ENCODE assay signal across 8 mouse cellular contexts in the genomic region with DNA sequence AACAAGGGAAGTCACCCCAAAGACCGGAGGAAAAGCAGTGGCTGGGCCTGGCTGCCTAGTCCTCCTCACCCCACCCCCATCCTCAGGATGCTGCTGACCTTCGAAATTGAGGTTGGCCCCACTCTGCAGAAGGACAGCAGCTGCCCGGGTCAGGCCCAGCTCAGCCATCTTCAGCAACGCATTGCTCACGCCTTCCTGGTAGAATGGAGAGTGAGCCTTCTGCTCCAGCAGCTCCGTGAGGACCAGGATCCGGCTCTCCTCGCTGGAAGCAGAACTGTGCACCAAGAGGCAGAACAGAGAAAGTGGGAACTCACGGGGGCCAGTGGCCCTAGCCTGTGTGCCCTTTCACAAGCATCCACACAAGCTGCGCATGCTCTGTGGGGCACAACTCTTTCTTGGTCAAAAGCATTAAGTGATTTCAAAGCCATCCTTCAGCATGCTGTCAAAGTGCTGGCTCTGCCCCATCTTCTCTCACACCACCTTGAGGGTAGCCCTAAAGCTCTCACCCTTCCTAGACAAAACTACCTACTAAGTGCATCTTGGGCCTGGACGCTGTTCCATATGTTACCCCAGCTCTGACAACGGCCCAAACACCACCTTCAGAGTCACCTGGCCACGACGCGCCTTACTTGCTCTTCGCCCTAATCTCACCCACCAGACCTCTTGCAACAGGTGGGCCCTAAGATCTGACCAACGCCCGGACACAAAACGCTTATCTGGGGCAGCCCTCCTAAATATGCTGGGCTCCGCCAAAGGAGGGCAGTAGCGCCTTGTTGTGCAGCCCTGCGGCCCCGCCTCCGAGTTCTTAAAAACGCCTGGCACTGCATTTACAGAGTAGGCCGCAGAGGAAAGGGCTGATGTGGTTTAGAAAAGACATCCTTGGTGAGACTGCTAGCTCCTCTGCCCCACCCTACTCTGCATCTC. TPM values are rescaled to one million over a fixed set of nuclear protein-coding genes. Genes with fewer than 3 reads are reported as not detected.
DNase-seq lines count a peak whose midpoint lies in the region; ATAC-seq and TF ChIP-seq lines count a peak whose summit lies in the region.

No protein-coding gene starts in this region.

- no peaks in the 10 kb centered on the region for H3K27me3 ChIP-seq in intestine, postnatal 0 days (replicated peaks; ENCODE audit: control insufficient read depth, insufficient read depth, low read length)
- H3K27me3 ChIP-seq in midbrain, embryonic 15.5 days (replicated peaks) = no peaks in the 10 kb centered on the region
- H3K27me3 ChIP-seq in stomach, embryonic 16.5 days (ENCODE audit: control insufficient read depth, insufficient read depth, low read length) = no peaks in the 10 kb centered on the region

- DNase-seq in gastrocnemius, postnatal 10 days = peak; percentile 45
- DNase-seq in gastrocnemius, postnatal 36 days = no peak
- DNase-seq in frontal cortex, postnatal 14 days (ENCODE audit: low spot score in 2 of 2) = peak; percentile 40 to 45
- DNase-seq in liver = peak; percentile 90

- H3K27ac ChIP-seq in bone marrow macrophage, adult 2 months (ENCODE audit: insufficient read depth, low read depth, low read length) = peak overlapping the region; percentile 46
- peak overlapping the region; percentile 54 for H3K27ac ChIP-seq in intestine, postnatal 0 days (ENCODE audit: low read depth, low read length)
- peak overlapping the region; percentile 73 for H3K27ac ChIP-seq in midbrain, embryonic 15.5 days
- H3K27ac ChIP-seq in stomach, embryonic 16.5 days (ENCODE audit: low read length) = peak overlapping the region; percentile 71

- 30% methylated on average over 26 of the region's 26 CpGs for WGBS in intestine, postnatal 0 days
- 36% methylated on average over 26 of the region's 26 CpGs for WGBS in midbrain, embryonic 15.5 days
- WGBS in stomach, embryonic 16.5 days = 29% methylated on average over 26 of the region's 26 CpGs

- peak overlapping the region; percentile 96 for H3K4me2 ChIP-seq in intestine, postnatal 0 days (replicated peaks; ENCODE audit: low read depth)
- peak overlapping the region; percentile 95 for H3K4me2 ChIP-seq in midbrain, embryonic 15.5 days
- peak overlapping the region; percentile 94 for H3K4me2 ChIP-seq in stomach, embryonic 16.5 days (ENCODE audit: low read depth, low read length)

- no peak for TF ChIP-seq POLR2A in bone marrow macrophage, adult 2 months (IDR thresholded peaks at IDR 0.05; ENCODE audit: borderline replicate concordance, low read depth, low read length)

- H3K9ac ChIP-seq in intestine, postnatal 0 days (ENCODE audit: low read depth, low read length) = peak overlapping the region; percentile 78
- H3K9ac ChIP-seq in midbrain, embryonic 15.5 days = peak overlapping the region; percentile 95
- H3K9ac ChIP-seq in stomach, embryonic 16.5 days (ENCODE audit: low read length) = peak overlapping the region; percentile 89

- no peak for ATAC-seq in intestine, postnatal 0 days
- no peak; the same call in 1 of the 2 replicates for ATAC-seq in midbrain, embryonic 15.5 days (replicated peaks)
- no peak for ATAC-seq in stomach, embryonic 16.5 days (ENCODE audit: insufficient read depth, low FRiP score)

- no peaks in the 10 kb centered on the region for H3K9me3 ChIP-seq in intestine, postnatal 0 days (ENCODE audit: control insufficient read depth)
- no peaks in the 10 kb centered on the region for H3K9me3 ChIP-seq in midbrain, embryonic 15.5 days
- no peaks in the 10 kb centered on the region for H3K9me3 ChIP-seq in stomach, embryonic 16.5 days (replicated peaks; ENCODE audit: control insufficient read depth, low read length)

- H3K36me3 ChIP-seq in intestine, postnatal 0 days (ENCODE audit: control insufficient read depth, insufficient read depth) = peaks cover 45% of the 10 kb centered on the region
- peaks cover 14% of the 10 kb centered on the region for H3K36me3 ChIP-seq in midbrain, embryonic 15.5 days (replicated peaks)
- peaks cover 26% of the 10 kb centered on the region for H3K36me3 ChIP-seq in stomach, embryonic 16.5 days (ENCODE audit: control insufficient read depth, insufficient read depth, low read length)

- peak overlapping the region; percentile 92 for H3K4me3 ChIP-seq in bone marrow macrophage, adult 2 months (ENCODE audit: insufficient read depth, low read length)
- H3K4me3 ChIP-seq in intestine, postnatal 0 days (ENCODE audit: low read depth, low read length) = peak overlapping the region; percentile 98
- peak overlapping the region; percentile 95 for H3K4me3 ChIP-seq in midbrain, embryonic 15.5 days
- H3K4me3 ChIP-seq in stomach, embryonic 16.5 days (replicated peaks; ENCODE audit: low read length) = peak overlapping the region; percentile 98

- TF ChIP-seq CTCF in bone marrow macrophage, adult 2 months (IDR thresholded peaks at IDR 0.05; ENCODE audit: low read depth, low read length) = no peak
- TF ChIP-seq CTCF in intestine, postnatal 0 days (IDR thresholded peaks at IDR 0.05; ENCODE audit: low read depth) = peak; percentile 55

- intact Hi-C loops in gastrocnemius, postnatal 36 days (cut with DNase I) = loop anchor here (5.0 kb wide), 1 partner anchor 105 kb away; no protein-coding TSS in a partner anchor

- peaks cover 12% of the 10 kb centered on the region for H3K4me1 ChIP-seq in bone marrow macrophage, adult 2 months (ENCODE audit: control insufficient read depth, insufficient read depth, low read length)
- H3K4me1 ChIP-seq in intestine, postnatal 0 days (replicated peaks; ENCODE audit: control insufficient read depth, insufficient read depth, low read length) = 0 out of 2 replicates have a peak, but pooled peaks cover 5% of the 10 kb centered on the region
- peaks cover 17% of the 10 kb centered on the region for H3K4me1 ChIP-seq in midbrain, embryonic 15.5 days
- H3K4me1 ChIP-seq in stomach, embryonic 16.5 days (ENCODE audit: control insufficient read depth, insufficient read depth, low read length) = peaks cover 26% of the 10 kb centered on the region

RNA-seq across cellular contexts. Expression of gene Asb6, which starts 3.0 kb away (rescaled TPM):
- 1 to 10 TPM; 8.9 to 9.0 TPM for total RNA-seq in gastrocnemius, postnatal 10 days (2021)
- total RNA-seq in gastrocnemius, postnatal 36 days (2021) = 1 to 10 TPM; 6.6 to 7.6 TPM
- 19.2 and 19.6 TPM in 2 replicates for polyA plus RNA-seq in bone marrow macrophage, adult 2 months (2012; ENCODE audit: insufficient read depth, insufficient read length, missing spikeins)
- polyA plus RNA-seq in intestine, postnatal 0 days (2015; fragmentation: Nextera tagmentation; extraction: Ambion mirVana) = 12.9 and 13.0 TPM in 2 replicates
- 44.9 and 47.5 TPM in 2 replicates for polyA plus RNA-seq in midbrain, embryonic 15.5 days (2015; fragmentation: Nextera tagmentation; extraction: Ambion mirVana)
- polyA plus RNA-seq in stomach, embryonic 16.5 days (2015; fragmentation: Nextera tagmentation; extraction: Ambion mirVana) = 28.0 and 30.0 TPM in 2 replicates

RNA-seq across cellular contexts. Expression of gene Prrx2, which starts 7.7 kb away (rescaled TPM):
- total RNA-seq in gastrocnemius, postnatal 10 days (2021) = 1 to 10 TPM; 4.3 to 4.8 TPM
- total RNA-seq in gastrocnemius, postnatal 36 days (2021) = 1 to 10 TPM; 1.9 to 2.4 TPM
- polyA plus RNA-seq in bone marrow macrophage, adult 2 months (2012; ENCODE audit: insufficient read depth, insufficient read length, missing spikeins) = 0.63 TPM in 1 of 2 replicates, not detected in the other
- 0.64 and 0.74 TPM in 2 replicates for polyA plus RNA-seq in intestine, postnatal 0 days (2015; fragmentation: Nextera tagmentation; extraction: Ambion mirVana)
- polyA plus RNA-seq in midbrain, embryonic 15.5 days (2015; fragmentation: Nextera tagmentation; extraction: Ambion mirVana) = 3.7 and 4.0 TPM in 2 replicates
- polyA plus RNA-seq in stomach, embryonic 16.5 days (2015; fragmentation: Nextera tagmentation; extraction: Ambion mirVana) = 3.5 and 3.9 TPM in 2 replicates

RNA-seq across cellular contexts. Expression of gene Ntmt1, which starts 19.5 kb away (rescaled TPM):
- total RNA-seq in gastrocnemius, postnatal 10 days (2021) = 10 to 100 TPM; 20.1 to 22.8 TPM
- 10 to 100 TPM; 13.0 to 15.9 TPM for total RNA-seq in gastrocnemius, postnatal 36 days (2021)
- 7.4 and 9.3 TPM in 2 replicates for polyA plus RNA-seq in bone marrow macrophage, adult 2 months (2012; ENCODE audit: insufficient read depth, insufficient read length, missing spikeins)
- polyA plus RNA-seq in intestine, postnatal 0 days (2015; fragmentation: Nextera tagmentation; extraction: Ambion mirVana) = 45.3 and 50.5 TPM in 2 replicates
- polyA plus RNA-seq in midbrain, embryonic 15.5 days (2015; fragmentation: Nextera tagmentation; extraction: Ambion mirVana) = 122 and 123 TPM in 2 replicates
- 71.5 and 80.0 TPM in 2 replicates for polyA plus RNA-seq in stomach, embryonic 16.5 days (2015; fragmentation: Nextera tagmentation; extraction: Ambion mirVana)

RNA-seq across cellular contexts. Expression of gene 1700001O22Rik, which starts 23.6 kb away (rescaled TPM):
- total RNA-seq in gastrocnemius, postnatal 10 days (2021) = 1 to 10 TPM in 1 of 2 experiments, under 1 TPM in 1; 0.33 to 1.1 TPM
- 1 to 10 TPM; 1.3 to 5.3 TPM for total RNA-seq in gastrocnemius, postnatal 36 days (2021)
- not detected in 2 replicates for polyA plus RNA-seq in bone marrow macrophage, adult 2 months (2012; ENCODE audit: insufficient read depth, insufficient read length, missing spikeins)
- 0.58 and 0.60 TPM in 2 replicates for polyA plus RNA-seq in intestine, postnatal 0 days (2015; fragmentation: Nextera tagmentation; extraction: Ambion mirVana)
- 1.2 and 1.7 TPM in 2 replicates for polyA plus RNA-seq in midbrain, embryonic 15.5 days (2015; fragmentation: Nextera tagmentation; extraction: Ambion mirVana)
- 1.5 and 1.7 TPM in 2 replicates for polyA plus RNA-seq in stomach, embryonic 16.5 days (2015; fragmentation: Nextera tagmentation; extraction: Ambion mirVana)

Comparison
In these comparisons a context has a peak if more than half of its experiments do, and no peak if none do; other contexts are left out.
1. DNase-seq: peak in gastrocnemius, postnatal 10 days (single experiment), frontal cortex, postnatal 14 days (2 of 2) and liver (single experiment); none in gastrocnemius, postnatal 36 days (0 of 2).
2. Peak in every context shown above with its lines, with median percentiles within 50 percentile points of each other: H3K27ac ChIP-seq, H3K4me3 ChIP-seq, H3K4me2 ChIP-seq and H3K9ac ChIP-seq.